Mouse (Mus musculus) forebrain, embryonic 13.5 days (tissue): ENCODE measurements at regions not wholly inside any gene's neighbourhood (a gene's known extent, or its start where the extent isn't known, plus 50 kb on each side); places are given as distances from the start of the nearest gene placed in this dataset.

Experiments
- ATAC-seq: fragments of 200-750 bp; cut with Nextera tagmentation; 2 replicates; pipeline ENCODE4 v1.8.0; 2017
- H3K27ac ChIP-seq: fragments of 300-500 bp; sonication (generic); 2 replicates; pipeline ENCODE4 v1.5.1; 2015; ENCODE audit warnings: inconsistent platforms, mild to moderate bottlenecking, moderate library complexity
- H3K27me3 ChIP-seq: fragments of 300-500 bp; sonication (generic); 2 replicates; pipeline ENCODE4 v1.6.1; 2015; ENCODE audit warnings: mild to moderate bottlenecking, inconsistent platforms
- H3K36me3 ChIP-seq: fragments of 300-500 bp; sonication (generic); 2 replicates; pipeline ENCODE4 v1.6.1; 2015; ENCODE audit warnings: mild to moderate bottlenecking, inconsistent platforms; ENCODE audit not compliant: poor library complexity, severe bottlenecking
- H3K4me1 ChIP-seq: fragments of 300-500 bp; sonication (generic); 2 replicates; pipeline ENCODE4 v1.6.1; 2015; ENCODE audit warnings: inconsistent platforms
- H3K4me2 ChIP-seq: fragments of 300-500 bp; sonication (generic); 2 replicates; pipeline ENCODE4 v1.6.1; 2015; ENCODE audit warnings: inconsistent platforms, mild to moderate bottlenecking, moderate library complexity
- H3K4me3 ChIP-seq: fragments of 300-500 bp; sonication (generic); 2 replicates; pipeline ENCODE4 v1.5.1; 2015; ENCODE audit warnings: mild to moderate bottlenecking, inconsistent platforms
- H3K9ac ChIP-seq: fragments of 300-500 bp; sonication (generic); 2 replicates; pipeline ENCODE4 v1.6.1; 2015; ENCODE audit warnings: mild to moderate bottlenecking, inconsistent platforms
- H3K9me3 ChIP-seq: fragments of 300-500 bp; sonication (generic); replicated peaks from 2 replicates; pipeline ENCODE4 v1.6.1; 2016; ENCODE audit warnings: inconsistent platforms
- WGBS: fragments of 180-500 bp; shearing (Covaris S2); methylation state at CpG from one replicate; pipeline ENCODE4 v1.1.7; 2015; 5-methylcytosine and 5-hydroxymethylcytosine counted together

DNA sequence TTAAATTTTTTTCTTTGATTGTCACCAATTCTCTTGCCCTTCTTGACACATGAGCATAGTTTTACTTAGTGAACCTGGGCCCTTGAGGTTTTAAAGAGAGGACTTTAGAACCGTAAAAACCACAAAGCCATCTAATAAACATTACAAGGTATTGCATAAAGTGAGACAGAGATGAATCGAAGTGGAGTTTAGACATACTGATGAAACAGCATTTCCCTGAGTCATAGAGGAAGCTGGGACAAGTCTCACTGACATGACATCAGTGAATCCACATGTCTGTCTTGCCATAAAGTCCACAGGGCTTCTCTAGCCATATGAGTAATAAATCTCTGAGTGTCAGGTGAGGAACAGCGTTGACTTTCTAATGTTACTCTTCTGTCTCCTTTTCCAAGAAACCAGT is 128.4 kb downstream of the Btc start:
- Histone ChIP-seq H3K4me2 (no peak overlapping the region), H3K36me3 (no peaks in the 10 kb centered on the region), H3K9ac (no peak overlapping the region), H3K4me1 (no peaks in the 10 kb centered on the region), H3K4me3 (no peak overlapping the region), H3K27ac (no peak overlapping the region), H3K9me3 (no peaks in the 10 kb centered on the region), H3K27me3 (no peaks in the 10 kb centered on the region)
- ATAC-seq, result no peak
- WGBS, result 92% methylated on average over 3 of the region's 3 CpGs

DNA sequence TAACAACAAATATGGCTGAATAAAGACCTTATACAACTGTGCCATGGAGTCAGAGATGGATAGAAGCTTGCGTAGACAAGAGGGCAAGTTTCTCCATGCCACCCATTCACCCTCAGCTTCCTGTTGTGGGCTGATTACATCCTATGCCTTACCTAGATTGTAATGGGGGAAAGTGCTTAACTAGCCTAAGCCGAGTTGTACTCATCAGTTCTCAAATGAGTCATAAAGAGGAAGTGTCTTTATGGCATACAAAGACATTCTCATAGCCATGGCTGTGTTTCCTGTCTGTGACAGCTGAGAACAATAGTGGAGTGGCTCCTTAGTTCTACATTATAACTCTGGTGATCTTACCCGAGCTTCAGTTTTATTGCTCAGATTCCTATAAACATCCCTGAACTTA is 124.3 kb downstream of the Btc start:
- 89% methylated on average over 3 of the region's 3 CpGs for WGBS
- H3K9me3 ChIP-seq, result no peaks in the 10 kb centered on the region
- H3K4me3 ChIP-seq, result no peak overlapping the region
- no peak overlapping the region for H3K27ac ChIP-seq
- no peaks in the 10 kb centered on the region for H3K36me3 ChIP-seq
- H3K9ac ChIP-seq, result no peak overlapping the region
- ATAC-seq, result no peak
- H3K27me3 ChIP-seq, result no peaks in the 10 kb centered on the region
- no peaks in the 10 kb centered on the region for H3K4me1 ChIP-seq
- H3K4me2 ChIP-seq, result no peak overlapping the region

DNA sequence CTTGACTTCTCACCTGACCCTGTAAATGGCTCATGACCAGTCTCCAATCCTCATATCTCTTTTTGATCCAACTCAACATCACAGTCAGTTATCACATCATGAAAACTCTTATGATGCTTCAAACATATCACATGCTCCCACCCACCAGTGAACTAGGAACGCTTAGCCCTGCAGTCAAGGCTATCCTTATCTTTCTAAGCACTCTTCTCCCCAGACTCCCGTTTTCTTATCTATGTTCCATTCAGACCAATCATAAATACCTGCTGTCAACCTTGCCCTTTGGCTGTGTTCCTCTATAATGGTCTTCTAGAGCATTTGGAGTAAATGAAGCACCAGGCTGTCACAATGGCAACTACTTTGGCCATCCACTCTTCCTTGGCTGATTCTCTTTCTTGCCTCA is 123.3 kb downstream of the Btc start:
- 91% methylated on average over 2 of the region's 2 CpGs for WGBS
- no peaks in the 10 kb centered on the region for H3K27me3 ChIP-seq

DNA sequence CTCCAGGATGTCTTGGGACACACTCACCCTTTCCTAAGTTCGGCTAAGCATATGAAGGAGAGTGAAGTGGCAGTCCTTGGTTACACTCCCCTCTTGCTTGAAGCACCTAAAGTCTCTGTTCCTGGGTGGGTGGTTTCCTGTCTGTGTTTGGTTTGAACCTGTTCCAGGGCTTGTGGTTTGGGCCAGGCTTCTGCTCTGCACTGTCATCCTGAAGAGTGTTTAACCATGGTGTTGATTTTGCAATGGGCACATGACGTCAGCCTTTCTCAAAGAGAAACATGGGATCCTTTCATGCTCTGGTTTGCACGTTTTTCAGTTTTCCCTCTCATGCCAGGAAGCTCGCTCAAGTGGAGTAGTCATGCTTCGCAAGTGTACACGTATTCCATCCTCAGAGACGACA is 119.8 kb downstream of the Btc start:
- no peak for ATAC-seq
- Histone ChIP-seq H3K36me3 (no peaks in the 10 kb centered on the region), H3K27ac (no peak overlapping the region), H3K27me3 (no peaks in the 10 kb centered on the region), H3K4me3 (no peak overlapping the region), H3K4me2 (no peak overlapping the region), H3K9me3 (no peaks in the 10 kb centered on the region), H3K4me1 (no peaks in the 10 kb centered on the region), H3K9ac (no peak overlapping the region)
- 88% methylated on average over 7 of the region's 7 CpGs for WGBS

More for the DNA sequence above, 123.3 kb downstream of the Btc start:
- ATAC-seq, result no peak
- Histone ChIP-seq H3K9ac (no peak overlapping the region), H3K4me3 (no peak overlapping the region), H3K27ac (no peak overlapping the region), H3K36me3 (no peaks in the 10 kb centered on the region), H3K4me1 (no peaks in the 10 kb centered on the region), H3K9me3 (no peaks in the 10 kb centered on the region), H3K4me2 (no peak overlapping the region)

DNA sequence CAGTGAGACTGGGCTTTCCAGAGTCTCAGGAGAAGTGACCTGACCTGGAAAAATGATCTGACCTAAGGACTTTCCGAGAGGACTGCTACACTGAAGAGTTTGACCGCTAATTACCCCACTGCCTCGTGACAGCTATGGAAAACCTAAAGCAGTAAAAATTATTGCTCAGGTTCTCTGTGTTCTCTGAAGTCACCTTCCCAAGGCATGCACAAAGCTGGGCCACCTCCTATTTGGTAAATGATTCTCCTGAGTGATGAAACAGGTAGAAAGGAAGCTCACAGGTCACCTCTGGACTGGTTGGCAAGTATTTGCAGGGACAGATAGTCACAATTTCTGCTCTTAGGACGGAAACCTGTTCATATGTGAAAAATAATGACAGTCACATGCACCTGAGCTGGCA is 109.7 kb downstream of the Btc start:
- Histone ChIP-seq H3K9me3 (no peaks in the 10 kb centered on the region), H3K4me1 (no peaks in the 10 kb centered on the region), H3K9ac (no peak overlapping the region), H3K4me2 (no peak overlapping the region), H3K27ac (no peak overlapping the region), H3K36me3 (no peaks in the 10 kb centered on the region), H3K27me3 (no peaks in the 10 kb centered on the region), H3K4me3 (no peak overlapping the region)
- WGBS, result 78% methylated on average over 4 of the region's 4 CpGs
- ATAC-seq, result no peak

DNA sequence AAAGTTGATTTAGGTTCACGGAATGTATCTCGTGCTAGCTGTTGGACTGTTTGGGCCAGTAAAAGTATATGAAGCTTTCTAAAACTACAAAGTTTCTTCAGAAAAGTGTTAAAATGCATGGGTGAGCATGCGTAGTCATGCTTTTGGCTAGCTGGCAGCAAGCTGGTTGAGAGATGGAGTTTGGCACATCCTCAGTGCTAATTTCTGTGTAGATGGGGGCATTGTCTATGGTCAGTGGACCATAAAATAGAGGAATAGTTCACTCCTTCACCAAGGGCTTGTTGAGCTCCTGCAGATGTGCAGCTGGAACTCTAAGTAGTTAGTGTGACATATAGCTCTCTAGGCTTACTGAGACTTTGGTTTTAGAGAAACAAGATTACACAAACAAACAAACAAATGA is 107.8 kb downstream of the Btc start:
- Histone ChIP-seq H3K9me3 (no peaks in the 10 kb centered on the region), H3K4me2 (no peak overlapping the region), H3K36me3 (no peaks in the 10 kb centered on the region), H3K27me3 (no peaks in the 10 kb centered on the region), H3K4me3 (no peak overlapping the region), H3K9ac (no peak overlapping the region), H3K4me1 (no peaks in the 10 kb centered on the region), H3K27ac (no peak overlapping the region)
- 0 out of 2 replicates have a peak, but pooled peaks have one; percentile 16 for ATAC-seq
- 83% methylated on average over 3 of the region's 3 CpGs for WGBS

DNA sequence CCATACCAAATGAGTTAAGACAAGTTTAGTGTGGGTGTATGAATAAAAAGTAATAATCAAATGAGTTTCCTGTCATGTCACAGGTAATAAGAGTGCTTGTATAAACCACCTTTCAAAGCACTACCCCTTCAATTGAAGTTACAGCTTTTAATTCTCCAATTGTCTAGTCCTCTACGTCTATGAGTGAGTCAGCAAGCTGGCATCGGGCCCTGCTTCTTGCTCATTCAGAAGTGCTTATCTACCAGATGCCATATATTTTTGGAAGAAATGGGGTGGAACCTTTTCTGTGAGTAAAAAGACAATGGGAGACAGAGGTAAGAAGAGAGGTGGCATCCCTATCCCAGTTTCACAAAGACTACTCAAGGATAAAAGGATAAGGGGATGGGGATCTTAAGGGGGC is 105.7 kb downstream of the Btc start:
- H3K9me3 ChIP-seq, result no peaks in the 10 kb centered on the region
- H3K27me3 ChIP-seq, result no peaks in the 10 kb centered on the region
- H3K36me3 ChIP-seq, result no peaks in the 10 kb centered on the region
- no peaks in the 10 kb centered on the region for H3K4me1 ChIP-seq
- H3K4me2 ChIP-seq, result no peak overlapping the region
- no peak overlapping the region for H3K9ac ChIP-seq
- no peak overlapping the region for H3K27ac ChIP-seq
- no peak overlapping the region for H3K4me3 ChIP-seq
- ATAC-seq, result no peak
- WGBS, result 82% methylated on average over 2 of the region's 2 CpGs

DNA sequence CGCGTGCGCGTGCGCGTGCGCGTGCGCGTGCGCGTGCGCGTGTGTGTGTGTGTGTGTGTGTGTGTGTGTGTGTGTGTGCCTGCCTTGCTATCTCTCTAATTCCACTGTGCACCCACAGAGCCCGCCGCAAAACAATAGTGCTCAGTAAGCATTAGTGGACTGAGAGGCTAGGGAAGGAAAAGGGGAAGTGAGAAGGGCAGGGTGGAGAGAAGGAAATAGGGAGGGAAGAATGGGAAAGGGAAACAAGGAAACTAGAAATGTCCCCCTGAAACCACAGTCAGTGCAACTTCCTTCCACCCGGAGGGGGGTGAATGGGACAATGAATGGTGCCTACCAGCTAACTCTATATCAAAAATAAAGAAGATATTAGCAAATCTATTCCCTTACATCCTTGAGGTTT is 100.7 kb downstream of the Btc start:
- Histone ChIP-seq H3K4me1 (no peaks in the 10 kb centered on the region), H3K4me3 (no peak overlapping the region), H3K27me3 (no peaks in the 10 kb centered on the region), H3K4me2 (no peak overlapping the region), H3K9ac (no peak overlapping the region), H3K27ac (no peak overlapping the region), H3K36me3 (no peaks in the 10 kb centered on the region), H3K9me3 (no peaks in the 10 kb centered on the region)
- no peak for ATAC-seq
- 92% methylated on average over 17 of the region's 17 CpGs for WGBS

DNA sequence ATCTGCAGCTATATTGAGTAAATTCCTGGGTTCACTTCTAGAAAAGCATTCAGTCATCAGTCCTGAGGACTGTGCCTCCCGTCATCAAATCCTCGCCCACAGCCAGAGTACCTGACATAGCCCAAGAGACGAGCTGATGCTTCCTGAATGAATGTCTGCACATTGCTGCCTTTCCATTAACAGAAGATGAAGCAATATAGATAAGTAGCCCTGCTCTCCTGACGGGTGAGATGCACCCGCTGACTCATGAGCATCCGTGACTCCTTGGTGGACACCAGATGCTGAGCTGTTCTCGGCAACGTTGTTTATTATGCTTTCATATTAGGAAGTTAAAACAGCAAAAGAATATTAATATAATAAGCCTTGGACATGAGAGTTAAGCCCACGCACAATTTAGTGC is 99.9 kb downstream of the Btc start:
- Histone ChIP-seq H3K4me1 (no peaks in the 10 kb centered on the region), H3K36me3 (no peaks in the 10 kb centered on the region), H3K9ac (no peak overlapping the region), H3K4me2 (no peak overlapping the region), H3K27me3 (no peaks in the 10 kb centered on the region), H3K4me3 (no peak overlapping the region), H3K9me3 (no peaks in the 10 kb centered on the region), H3K27ac (no peak overlapping the region)
- 90% methylated on average over 9 of the region's 9 CpGs for WGBS
- ATAC-seq, result no peak

DNA sequence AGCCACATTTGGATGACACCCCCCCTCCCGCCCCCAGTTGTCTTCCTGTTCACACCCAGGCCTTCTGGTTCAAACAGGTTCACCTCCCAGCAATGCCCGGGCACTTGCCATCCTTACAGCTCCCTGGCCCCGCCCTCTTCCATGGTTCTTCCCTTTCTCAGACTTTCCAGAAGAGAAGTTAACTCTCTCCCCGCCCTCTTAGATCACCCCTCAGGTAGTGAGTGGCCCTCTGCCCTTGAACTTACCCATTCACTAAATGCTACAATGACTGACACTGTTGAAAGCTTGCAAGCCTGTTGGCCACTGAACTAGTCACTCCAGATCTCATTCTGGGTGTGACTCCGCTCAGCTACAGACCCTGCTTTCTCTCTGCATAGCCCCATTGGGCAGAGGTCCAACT is 99.1 kb downstream of the Btc start:
- Histone ChIP-seq H3K27ac (no peak overlapping the region), H3K27me3 (no peaks in the 10 kb centered on the region), H3K36me3 (no peaks in the 10 kb centered on the region), H3K4me3 (no peak overlapping the region), H3K9ac (no peak overlapping the region), H3K4me2 (no peak overlapping the region), H3K4me1 (no peaks in the 10 kb centered on the region), H3K9me3 (no peaks in the 10 kb centered on the region)
- ATAC-seq, result no peak
- 78% methylated on average over 5 of the region's 5 CpGs for WGBS

DNA sequence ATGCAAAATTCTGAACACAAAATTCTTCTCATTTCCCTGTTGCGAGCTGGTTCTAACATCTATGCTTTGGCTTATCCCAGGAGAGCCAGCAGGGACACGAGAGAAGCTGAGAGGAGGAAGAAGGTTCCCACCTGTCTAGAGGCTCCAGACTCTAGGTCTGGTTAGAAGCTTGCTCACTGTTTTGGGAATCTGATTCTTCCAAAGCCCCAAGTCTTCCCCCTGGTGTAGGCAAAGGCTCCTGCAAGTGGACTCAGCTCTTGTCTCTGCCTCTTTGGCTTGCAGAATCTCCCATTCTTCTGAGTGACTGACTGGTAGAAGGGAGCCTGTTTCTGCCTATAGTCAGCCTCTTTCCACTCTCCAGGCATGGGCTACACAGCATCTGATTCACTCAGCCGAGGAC is 95.8 kb downstream of the Btc start:
- Histone ChIP-seq H3K27me3 (no peaks in the 10 kb centered on the region), H3K4me1 (no peaks in the 10 kb centered on the region), H3K36me3 (no peaks in the 10 kb centered on the region), H3K27ac (no peak overlapping the region), H3K4me2 (no peak overlapping the region), H3K9me3 (no peaks in the 10 kb centered on the region), H3K9ac (no peak overlapping the region), H3K4me3 (no peak overlapping the region)
- no peak; the same call in 1 of the 2 replicates for ATAC-seq
- WGBS, result 82% methylated on average over 3 of the region's 3 CpGs
